Mouse (Mus musculus): ENCODE measurements around the gene Scn3a.

DNA sequence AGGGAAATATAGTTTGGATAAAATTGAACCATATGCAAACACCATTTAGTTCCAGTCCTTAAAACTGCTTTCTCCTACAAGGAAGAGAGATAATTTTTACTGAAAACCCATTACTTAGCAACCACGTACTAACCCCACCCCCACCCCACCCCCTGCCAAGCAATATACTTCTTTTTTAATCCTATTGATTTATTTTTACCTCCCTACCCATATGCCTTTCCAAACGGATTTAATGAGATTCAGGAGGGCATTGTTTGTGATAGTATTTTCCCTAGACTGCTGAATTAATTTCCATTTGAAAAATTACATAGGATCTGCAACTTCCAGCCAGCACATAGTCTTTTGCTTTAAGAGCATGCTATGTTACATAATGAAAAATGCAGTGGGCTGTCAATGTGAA, 152.1 kb downstream of the Scn3a start:
- TF ChIP-seq CTCF (IDR thresholded peaks at IDR 0.05; ENCODE audit: control insufficient read depth, insufficient read depth, insufficient read length) (no peak), MAX (IDR thresholded peaks at IDR 0.05) (no peak)

All from C2C12 (cell line).